Mouse (Mus musculus) right cerebral cortex, postnatal 25 days (tissue): ENCODE measurements around the gene Gal3st4.
"Not testable (repeated sequence)": the region's sequence is repeated elsewhere in the genome, so short reads cannot be mapped to it uniquely, and the experiment has no call there.

Experiments
- DNase-seq: peaks from one replicate; pipeline ENCODE4 v3.0.0; 2022

The Gal3st4 gene

DNA sequence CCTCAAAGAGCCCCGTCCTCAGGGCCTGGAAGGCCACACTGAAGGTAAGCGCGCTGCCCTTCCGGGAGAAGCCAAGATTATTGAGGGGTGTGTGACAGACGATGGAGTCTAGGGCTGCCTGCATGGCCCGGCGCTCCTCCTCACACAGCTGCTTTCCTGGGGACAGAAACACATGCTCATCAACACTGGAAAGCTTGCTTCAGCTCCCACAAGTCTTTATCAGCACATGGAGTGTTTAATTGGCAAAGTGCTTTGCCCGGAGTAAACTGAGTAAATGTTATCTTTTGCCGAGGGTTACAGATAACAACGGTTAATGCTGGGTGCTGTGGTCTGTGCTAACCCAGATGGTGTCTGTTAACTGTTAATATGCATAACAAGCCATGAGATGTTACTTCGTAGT is 11.8 kb downstream of the Gal3st4 start:
- no peak for DNase-seq

DNA sequence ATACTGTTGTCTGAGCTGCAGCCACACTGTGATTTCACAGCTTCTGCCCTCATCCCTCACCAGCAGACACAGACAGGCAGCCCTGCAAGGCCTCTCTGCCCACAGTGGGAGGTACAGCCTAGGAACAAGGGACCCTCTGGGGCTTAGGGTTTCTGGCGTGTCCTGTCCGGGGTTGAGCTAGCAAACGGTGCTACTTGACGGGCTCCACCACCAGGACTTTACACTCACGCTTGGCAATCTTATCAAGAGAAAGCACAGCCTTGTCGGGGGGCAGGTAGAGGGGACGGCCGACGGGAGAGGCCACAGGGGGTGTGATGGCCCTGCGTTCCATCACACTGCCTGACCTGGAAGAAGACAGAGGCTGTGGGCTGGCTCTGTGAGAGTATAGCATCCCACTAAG is 12.6 kb downstream of the Gal3st4 start:
- no peak for DNase-seq

DNA sequence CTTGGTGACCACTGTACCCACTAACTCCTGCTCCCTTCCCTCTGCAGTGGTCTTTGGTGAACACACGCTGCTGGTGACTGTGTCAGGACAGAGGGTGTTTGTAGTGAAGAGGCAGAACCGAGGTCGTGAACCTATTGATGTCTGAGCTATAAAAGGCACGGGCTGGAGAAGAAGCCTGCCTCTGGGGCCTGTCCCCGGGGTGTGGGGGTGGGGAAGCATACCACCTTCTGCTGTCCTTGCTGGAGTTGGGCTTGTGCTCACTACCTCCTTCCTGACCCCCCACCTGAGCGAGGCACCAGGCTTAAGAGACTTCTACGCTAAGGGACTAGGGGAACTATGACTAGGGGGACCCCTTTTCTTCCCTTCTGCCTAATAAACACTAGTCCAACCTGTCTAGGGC is 13.6 kb downstream of the Gal3st4 start:
- no peak for DNase-seq

DNA sequence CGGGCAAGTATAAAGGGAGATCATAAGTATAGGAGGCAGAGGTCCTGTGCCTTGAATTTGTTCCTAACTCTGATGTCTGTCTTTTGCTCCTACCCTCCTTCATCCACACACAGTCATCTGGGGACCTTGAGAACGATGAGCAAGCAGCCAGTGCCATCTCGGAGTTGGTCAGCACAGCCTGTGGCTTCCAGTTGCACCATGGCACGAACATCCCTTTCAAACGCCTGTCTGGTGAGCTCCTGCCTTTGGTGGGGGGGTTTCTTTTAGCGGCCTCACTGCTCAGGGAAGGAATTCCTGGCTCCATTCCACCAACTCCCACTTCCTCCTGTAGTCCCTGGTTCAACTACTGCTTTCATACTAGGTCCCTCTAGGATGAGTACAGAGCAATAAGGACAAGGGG is 14.1 kb downstream of the Gal3st4 start:
- no peak for DNase-seq

DNA sequence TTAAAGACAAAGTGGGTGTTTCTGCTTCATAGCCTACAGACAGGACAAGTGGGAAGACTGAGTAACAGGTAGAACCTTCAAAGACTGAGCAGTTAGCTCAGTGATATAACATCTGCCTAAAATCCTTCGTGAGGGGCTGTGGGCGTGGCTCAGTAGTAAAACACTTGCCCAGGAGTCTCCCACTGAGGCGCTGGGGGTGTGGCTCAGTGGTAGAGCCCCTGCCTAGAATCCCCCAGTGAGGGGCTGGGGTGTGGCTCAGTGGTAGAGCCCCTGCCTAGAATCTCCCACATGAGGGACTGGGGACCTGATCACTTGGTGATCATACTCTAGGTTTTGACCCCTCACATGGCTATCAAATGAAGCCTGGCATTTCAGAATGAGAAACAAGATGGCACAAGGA is 14.6 kb downstream of the Gal3st4 start:
- no peak for DNase-seq

DNA sequence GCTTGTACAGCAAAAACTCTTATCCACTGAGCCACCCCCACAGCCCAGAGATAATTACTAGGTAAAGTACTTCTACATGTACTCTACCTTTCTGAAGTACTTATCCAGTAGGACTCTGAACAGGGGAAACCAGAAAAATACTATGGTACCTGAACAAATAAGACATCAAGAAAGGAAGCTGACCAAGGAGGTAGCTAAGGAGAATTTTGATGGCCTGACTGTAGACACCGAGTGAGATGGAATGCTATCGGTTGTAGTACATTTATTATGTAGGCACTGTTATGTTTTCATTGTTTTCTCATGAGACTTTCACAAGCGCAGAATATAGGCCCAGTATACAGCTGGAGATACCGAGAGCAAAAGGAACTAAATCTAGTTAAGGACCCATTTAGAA is 15.1 kb downstream of the Gal3st4 start:
- no peak for DNase-seq

DNA sequence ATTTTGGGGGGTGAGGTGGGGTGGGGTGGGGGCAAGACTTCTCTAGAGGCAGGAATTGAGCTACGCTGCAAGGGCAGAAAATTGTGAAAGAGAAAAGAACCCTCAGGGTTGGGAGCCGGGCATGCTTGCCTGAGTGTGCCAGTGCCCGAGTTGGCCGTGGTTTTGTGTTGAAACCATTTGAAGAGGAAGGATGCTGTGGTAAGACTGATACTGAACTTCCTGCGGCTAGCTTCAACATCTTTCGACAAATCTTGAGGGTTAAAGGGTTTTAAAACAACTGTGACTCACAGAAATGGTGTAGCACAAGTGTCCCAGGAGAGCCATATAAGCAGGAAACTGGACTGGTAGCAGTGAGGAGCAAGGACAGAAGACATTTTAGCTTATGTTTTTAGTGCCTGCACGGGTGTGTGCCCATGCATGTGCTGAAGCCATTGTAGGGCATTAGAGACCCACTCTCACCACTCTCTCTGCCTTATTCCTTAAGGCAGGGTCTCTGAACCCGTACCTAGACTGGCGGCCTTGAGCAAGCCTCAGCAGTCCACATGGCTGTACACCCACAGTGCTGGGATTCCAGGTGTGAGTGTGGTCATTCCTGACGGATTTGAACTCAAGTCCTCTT is 15.6 kb downstream of the Gal3st4 start:
- DNase-seq, result no peak

DNA sequence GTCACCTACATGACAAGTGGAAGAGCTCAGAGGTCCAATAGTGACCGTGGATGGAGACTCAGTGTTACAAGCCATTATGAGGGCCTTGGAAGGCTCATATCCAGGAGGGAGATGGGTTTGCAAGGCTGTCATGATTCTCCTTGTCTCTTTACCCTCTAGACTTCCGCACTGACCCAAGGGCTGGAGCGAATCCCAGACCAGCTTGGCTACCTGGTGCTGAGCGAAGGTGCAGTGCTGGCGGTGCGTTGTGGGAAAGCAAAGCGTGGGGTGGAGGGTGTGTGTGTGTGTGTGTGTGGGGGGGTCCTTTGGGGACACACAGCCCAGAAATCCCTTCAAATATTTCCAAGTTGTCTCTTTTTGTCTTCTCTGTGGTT is 16.6 kb downstream of the Gal3st4 start:
- no peak for DNase-seq

DNA sequence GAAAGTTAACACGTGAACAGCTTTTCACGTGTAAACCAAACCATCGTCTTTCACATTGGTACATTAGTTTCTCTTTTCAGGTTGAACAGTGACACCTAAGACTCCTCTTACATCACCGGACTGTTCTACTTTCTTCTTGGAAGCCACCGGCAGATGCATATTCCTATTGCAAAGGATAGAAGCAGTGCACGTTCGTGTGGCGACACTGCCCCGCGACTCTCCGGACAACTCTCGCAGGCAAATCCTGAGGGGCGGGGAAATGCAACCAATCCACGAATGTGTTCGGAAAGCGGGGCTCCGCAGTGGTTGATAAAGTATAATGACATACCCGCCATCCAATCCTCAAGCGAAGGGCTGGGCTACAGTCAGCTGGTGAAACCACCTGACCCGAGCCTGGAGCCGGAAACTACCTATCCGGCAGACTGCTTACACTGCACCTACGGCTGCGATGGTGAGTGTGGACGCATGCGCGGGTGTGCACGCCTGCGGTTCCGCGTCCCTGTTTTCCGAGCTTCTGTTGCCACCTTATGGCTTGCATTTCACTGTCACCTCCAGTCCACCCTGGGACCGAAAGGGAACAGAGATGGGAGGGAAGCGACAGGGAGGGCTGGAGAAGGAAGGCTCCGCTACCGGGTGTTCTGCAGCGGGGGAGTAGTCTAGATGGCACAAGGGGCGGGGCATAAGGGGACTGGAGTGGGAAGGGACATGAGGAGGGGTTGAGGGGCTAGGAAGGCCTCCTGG is 17.1 kb downstream of the Gal3st4 start, which contains the start of gene Lamtor4:
Gene Lamtor4 (plus strand): TSS at position 130 of the 741 bp plus-strand sequence.
- peak; percentile 94 for DNase-seq

DNA sequence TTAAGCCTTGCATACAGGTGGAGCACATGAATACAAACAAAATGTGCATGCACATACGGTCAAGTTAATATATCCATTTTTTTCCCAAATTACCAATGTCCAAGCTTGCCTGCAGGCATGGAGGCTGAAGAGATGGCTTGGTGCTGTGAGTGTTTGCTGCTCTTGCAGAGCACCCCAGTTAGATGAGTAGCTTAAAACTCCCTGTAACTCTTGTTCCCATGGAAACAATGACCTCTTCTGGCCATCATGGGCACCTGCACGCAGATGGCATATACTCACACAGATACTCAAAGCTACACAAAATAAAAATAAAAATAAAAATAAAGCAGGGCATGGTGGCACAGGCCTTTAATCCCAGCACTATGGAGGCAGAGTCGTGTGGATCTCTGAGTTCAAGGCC is 19.6 kb downstream of the Gal3st4 start:
- DNase-seq, result no peak

DNA sequence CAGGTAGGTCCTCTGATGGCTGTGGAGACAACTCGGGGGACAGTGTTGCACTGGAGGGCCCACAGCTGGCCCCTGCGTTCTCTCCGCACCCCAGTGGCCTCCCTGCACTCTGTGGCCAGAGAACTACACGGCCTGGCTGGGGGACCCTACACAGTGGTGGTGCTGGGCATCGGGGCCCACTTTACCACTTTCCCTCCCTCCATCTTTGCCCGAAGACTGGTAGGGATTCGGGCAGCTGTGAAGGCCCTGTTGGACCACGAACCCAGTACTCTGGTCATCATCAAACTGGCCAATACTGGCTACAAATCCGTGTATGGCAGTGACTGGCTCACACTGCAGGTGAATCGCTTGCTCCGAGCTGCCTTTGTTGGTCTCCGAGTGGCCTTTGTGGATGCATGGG is 21.5 kb downstream of the Gal3st4 start:
- DNase-seq, result no peak

DNA sequence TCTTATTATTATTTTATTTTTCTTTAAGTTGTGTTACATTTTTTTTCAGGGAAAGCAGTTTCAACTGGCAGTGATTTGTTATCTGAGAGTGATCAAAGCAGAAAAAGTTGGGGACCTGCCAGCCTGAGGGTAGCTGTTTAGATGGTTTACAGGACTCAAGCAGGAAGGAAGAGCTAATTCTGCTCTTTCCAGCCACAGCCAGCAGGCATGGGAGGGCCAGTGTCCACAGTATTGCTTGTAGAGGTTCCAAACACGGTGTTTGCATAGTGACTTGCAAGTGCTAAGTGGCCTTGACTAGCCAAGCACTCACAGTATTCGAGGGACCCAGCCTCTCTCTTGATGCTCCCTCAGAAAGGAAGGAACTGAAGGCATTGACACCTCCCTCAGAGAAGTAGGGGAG is 31.1 kb downstream of the Gal3st4 start:
- DNase-seq, result no peak

DNA sequence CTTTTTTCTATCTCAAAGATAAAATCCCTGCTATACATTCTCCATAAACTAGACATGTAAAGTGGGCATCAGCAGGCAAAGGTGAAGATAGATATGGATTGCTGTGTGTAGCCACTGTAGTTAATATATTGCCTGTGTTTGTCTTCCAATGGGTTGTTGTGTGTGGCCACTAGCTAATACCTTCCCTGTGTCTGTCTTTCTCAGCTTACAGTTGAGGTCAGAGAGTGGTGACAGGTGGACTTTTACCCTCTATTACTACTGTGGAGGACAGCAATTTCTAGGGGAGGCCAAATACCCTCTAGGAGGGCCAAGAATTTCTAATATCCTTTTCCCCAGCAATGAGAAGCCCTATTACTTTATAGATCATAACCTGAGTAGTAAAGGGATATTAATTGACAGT is 38.4 kb downstream of the Gal3st4 start:
- DNase-seq, result no peak

DNA sequence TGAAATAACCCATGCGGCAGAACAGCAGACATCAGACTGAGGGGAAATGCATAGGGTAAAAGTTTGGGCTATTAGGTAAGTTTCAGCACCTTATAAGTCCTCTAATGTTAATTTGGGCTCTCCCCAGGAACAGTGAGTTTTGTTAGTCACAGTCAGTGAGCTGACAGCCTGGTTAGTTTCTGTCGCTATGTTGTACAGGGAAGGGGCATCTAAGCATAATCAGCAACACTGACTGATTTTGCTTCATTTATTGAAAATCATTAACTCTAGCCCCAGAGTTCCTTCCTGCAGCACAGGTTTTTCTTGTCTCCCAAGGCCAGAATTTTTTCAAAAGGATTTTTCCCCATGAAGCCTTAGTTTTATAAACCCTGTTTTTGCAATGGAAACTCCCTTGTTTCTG is 38.9 kb downstream of the Gal3st4 start:
- DNase-seq, result no peak

DNA sequence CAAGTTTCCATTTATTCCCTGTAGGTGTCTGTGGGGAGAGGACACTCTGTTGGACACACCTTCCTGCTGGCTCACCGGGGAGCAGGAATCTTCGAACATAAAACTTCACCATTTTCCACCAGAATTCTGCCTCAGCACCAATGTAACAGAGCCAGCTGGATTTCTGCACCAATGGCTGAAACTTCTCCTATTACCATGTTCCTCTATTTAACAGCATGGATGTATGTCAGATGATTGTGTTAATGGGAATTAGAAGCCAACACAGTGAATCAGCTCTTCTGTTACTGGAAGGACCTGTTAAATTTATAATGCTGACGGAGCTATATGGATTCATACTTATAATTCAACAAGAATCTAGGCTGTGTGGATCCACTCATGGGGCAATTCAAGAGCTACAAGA is 43.1 kb downstream of the Gal3st4 start:
- no peak for DNase-seq

DNA sequence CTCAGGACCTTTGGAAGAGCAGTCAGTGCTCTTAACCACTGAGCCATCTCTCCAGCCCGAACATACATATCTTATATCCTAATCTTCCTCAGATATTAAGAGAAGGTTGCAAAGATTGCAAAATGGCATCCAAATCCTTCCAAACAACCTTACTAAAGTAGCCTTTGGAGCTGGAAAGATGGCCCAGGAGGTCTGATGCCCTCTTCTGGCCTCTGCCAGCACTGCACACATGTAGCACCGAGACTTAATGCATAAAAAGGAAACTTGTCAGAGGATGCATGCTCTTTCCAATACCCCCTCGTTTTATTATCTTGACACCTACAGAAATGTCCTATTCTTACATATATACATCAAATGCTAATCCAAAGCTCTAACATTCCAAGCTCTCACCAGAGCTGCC is 44.6 kb downstream of the Gal3st4 start:
- no peak for DNase-seq

DNA sequence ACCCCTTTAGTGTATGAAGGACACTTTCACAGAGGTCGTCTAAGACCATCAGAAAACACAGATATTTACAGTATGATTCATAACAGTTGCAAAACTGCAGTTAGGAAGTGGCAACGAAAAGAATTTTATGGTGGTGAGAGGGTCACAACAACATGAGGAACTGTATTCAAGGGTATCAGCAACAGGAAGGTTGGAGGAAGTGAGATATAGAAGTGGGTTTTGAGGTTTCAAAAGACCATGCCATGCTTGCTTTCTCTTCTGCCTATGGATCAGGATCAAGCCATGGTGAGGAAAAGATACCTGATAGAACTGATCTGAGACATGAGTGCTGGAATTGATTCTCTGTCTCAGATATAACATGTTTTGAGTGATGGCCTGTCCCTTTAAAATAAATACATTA is 45.3 kb downstream of the Gal3st4 start:
- no peak for DNase-seq

DNA sequence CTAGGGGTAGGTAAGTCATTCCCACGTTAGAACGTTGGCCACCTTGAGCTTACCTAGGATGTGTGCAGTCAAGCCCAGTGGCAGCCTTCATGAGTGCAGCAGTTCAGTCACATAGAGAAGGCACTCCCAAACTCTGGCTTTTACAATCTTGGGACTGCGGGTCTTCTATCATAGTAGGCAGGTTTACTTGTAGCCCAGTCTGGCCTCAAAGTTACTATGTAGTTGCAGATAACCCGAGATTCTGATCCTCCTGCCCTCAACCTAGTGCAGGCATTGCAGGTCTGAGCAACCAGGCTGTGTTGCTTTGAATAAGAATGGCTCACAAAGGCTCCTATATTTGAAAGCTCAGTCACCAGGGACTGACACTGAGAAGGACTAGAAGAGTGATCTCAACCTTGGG is 46.1 kb downstream of the Gal3st4 start:
- DNase-seq, result no peak

DNA sequence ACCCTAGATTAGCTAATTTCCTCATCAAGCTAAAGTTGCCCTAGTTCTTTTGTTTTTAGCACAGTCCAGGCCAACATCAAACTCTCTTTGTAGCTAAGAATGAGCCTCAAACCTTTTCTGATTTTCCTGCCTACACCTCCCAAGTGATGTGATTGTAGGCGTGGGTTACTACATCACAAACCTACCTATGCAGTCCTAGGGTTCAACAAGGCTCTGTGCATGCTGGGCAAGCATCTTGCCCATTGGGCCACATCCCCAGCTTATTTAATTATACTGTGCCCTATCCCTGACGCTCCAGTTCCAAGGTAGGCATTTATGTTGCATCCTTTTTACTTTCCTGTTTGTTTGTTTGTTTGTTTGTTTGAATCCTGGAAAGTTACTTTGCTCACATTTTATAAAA is 46.9 kb downstream of the Gal3st4 start, which contains the start of gene Nxpe5:
Gene Nxpe5 (plus strand): TSS at position 199 of the 400 bp plus-strand sequence.
- DNase-seq, result no peak

DNA sequence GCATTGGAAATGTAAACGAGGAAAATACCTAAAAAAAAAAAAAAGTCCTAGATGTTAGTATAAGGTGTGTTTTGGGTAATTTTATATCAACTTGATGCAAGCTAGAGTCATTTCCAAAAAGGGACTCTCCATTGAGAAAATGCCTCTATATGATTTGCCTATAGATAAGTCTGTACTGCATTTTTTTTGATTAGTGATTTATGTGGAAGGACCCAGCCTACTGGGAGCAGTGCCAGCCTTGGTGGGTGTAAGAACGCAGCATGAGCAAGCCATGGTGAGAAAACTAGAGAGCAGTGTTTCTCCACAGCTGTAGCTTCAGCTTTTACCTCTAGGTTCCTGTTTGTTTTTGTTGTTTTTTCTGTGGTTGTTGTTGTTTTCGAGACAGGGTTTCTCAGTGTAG is 49.4 kb downstream of the Gal3st4 start:
- no peak for DNase-seq

DNA sequence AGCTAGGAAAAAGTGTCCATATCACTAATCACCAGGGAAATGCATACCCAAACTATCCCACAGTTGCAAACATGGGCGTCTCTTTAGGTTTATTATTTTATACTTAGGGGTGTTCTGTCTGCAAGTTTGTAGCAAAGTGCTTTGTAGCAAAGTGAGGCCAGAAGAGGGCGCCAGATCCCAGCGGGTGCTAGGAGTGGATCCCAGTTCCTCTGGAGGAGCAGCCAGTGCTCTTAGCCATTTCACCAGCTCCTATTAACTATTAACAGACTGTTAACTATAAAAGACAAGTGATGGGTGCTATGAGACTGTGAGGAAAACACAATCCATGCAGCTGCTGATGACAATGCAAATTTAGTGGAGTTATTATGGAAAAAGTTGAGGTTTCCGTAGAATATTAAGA is 50.5 kb downstream of the Gal3st4 start:
- peak; percentile 73 for DNase-seq

DNA sequence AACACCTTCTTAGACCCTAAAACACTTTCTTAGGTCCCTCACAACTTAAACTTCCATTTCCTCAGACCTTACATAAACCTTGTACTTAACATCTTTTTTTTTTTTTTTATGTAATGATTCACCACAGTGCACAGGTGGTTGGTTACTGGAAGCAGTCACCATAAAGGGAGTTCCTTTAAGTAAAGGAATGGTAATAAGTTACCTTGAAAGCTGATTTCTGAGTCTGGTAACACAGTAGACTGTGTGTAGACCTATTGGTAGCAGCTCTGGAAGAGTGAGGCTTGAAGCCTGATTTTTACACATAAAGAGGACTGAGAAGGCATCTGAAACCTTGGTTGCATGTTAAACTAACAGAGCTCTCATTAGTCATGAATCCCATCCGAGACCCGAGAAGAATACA is 52.8 kb downstream of the Gal3st4 start:
- DNase-seq, result no peak

DNA sequence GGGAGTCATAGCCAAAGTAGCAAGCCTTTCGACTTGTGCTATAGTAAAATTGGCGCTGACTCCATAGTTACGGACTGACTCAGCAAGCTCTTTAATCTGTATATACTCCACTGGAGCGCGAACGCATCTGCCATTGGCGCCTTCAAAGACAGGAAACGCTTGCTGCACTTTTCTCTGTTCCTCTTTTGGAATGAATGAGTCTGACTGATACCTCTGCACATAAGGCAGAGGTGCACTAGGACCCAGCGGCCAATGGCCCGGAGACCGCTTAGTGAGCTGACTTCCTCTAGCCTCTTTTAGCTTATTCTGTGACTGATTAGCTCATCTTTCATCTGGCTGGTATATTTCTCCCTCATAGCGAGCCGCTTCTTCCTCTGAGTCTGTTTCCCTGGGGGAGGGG is 56.0 kb downstream of the Gal3st4 start:
- DNase-seq, result not testable (repeated sequence)
